In genomic region chr9:20978409-20979095, GRCm38 (mm10) we compare ENCODE assay signal across 15 mouse cellular contexts. TPM values are rescaled to one million over a fixed set of nuclear protein-coding genes. Genes with fewer than 3 reads are reported as not detected.
DNase-seq lines count a peak whose midpoint lies in the region; ATAC-seq and TF ChIP-seq lines count a peak whose summit lies in the region.
"Had no signal": no experiment of that assay in that cellular context is flagged by ENCODE, and none has a peak within 500 bp of the region (broad histone marks: within the 10 kb centered on the region; RNA-seq: fewer than 3 reads in every experiment).

No protein-coding gene starts in this region.

- H3K9me3 ChIP-seq in heart, embryonic 11.5 days (replicated peaks; ENCODE audit: control insufficient read depth, low read length): no peaks in the 10 kb centered on the region
- no peaks in the 10 kb centered on the region for H3K9me3 ChIP-seq in lung, postnatal 0 days (ENCODE audit: low read length)
- no peaks in the 10 kb centered on the region for H3K9me3 ChIP-seq in limb, embryonic 12.5 days
- H3K9me3 ChIP-seq: forebrain, embryonic 15.5 days had no signal

- 61% methylated on average over 10 of the region's 10 CpGs for WGBS in heart, embryonic 11.5 days (ENCODE audit: insufficient replicate concordance)
- WGBS in lung, postnatal 0 days: 29% methylated on average over 10 of the region's 10 CpGs
- 60% methylated on average over 10 of the region's 10 CpGs for WGBS in limb, embryonic 12.5 days

- no peaks in the 10 kb centered on the region for H3K36me3 ChIP-seq in heart, embryonic 11.5 days (ENCODE audit: control insufficient read depth, insufficient read depth, low read length)
- H3K36me3 ChIP-seq in lung, postnatal 0 days (ENCODE audit: insufficient read depth, low read length): no peaks in the 10 kb centered on the region
- H3K36me3 ChIP-seq in limb, embryonic 12.5 days: no peaks in the 10 kb centered on the region
- H3K36me3 ChIP-seq: forebrain, embryonic 15.5 days had no signal

- no peak for TF ChIP-seq EP300 in lung, postnatal 0 days (IDR thresholded peaks at IDR 0.05)

- no peak overlapping the region for H3K4me2 ChIP-seq in heart, embryonic 11.5 days
- 0 out of 2 replicates have a peak overlapping the region, but pooled peaks have one; percentile 9 for H3K4me2 ChIP-seq in lung, postnatal 0 days (replicated peaks; ENCODE audit: low read depth, low read length)
- H3K4me2 ChIP-seq in limb, embryonic 12.5 days: no peak overlapping the region
- H3K4me2 ChIP-seq: forebrain, embryonic 15.5 days had no signal

- no peak for TF ChIP-seq CTCF in lung, postnatal 0 days (IDR thresholded peaks at IDR 0.05)

- no peak overlapping the region for H3K4me3 ChIP-seq in heart, embryonic 11.5 days (ENCODE audit: low read depth, low read length)
- no peak overlapping the region for H3K4me3 ChIP-seq in lung, postnatal 0 days (ENCODE audit: low read depth, low read length)
- 0 out of 2 replicates have a peak overlapping the region, but pooled peaks have one; percentile 0 for H3K4me3 ChIP-seq in limb, embryonic 12.5 days (replicated peaks)
- H3K4me3 ChIP-seq: forebrain, embryonic 15.5 days had no signal

- no peak for DNase-seq in heart, adult 8-10 months (ENCODE audit: low spot score)
- DNase-seq in lung, postnatal 0 days (ENCODE audit: low spot score): peak; percentile 75
- no peak for DNase-seq in lung, postnatal 14 days
- peak; percentile 42 for DNase-seq in yolk sac, embryonic 10.5 days (ENCODE audit: low spot score)
- DNase-seq in frontal cortex, postnatal 36 days (ENCODE audit: low spot score in 2 of 2): no peak
- DNase-seq in natural killer cell, adult 2 months (ENCODE audit: low spot score in 2 of 2): no peak
- DNase-seq: adrenal gland, postnatal 25 days; B cell, adult 2 months; cerebellum, adult 2 months; thymus, adult 2 months had no signal

- H3K4me1 ChIP-seq in heart, embryonic 11.5 days (ENCODE audit: control insufficient read depth, insufficient read depth, low read length): peaks cover 22% of the 10 kb centered on the region
- peaks cover 20% of the 10 kb centered on the region; the same call in 1 of the 2 replicates for H3K4me1 ChIP-seq in lung, postnatal 0 days (ENCODE audit: insufficient read depth, low read depth, low read length)
- peaks cover 33% of the 10 kb centered on the region for H3K4me1 ChIP-seq in limb, embryonic 12.5 days (replicated peaks)

- no peaks in the 10 kb centered on the region for H3K27me3 ChIP-seq in heart, embryonic 11.5 days (ENCODE audit: control insufficient read depth, insufficient read depth, low read length)
- no peaks in the 10 kb centered on the region for H3K27me3 ChIP-seq in lung, postnatal 0 days (replicated peaks; ENCODE audit: insufficient read depth, low read length)
- no peaks in the 10 kb centered on the region for H3K27me3 ChIP-seq in limb, embryonic 12.5 days
- H3K27me3 ChIP-seq: forebrain, embryonic 15.5 days had no signal

- no peak for ATAC-seq in heart, embryonic 11.5 days (replicated peaks; ENCODE audit: insufficient number of reproducible peaks, low FRiP score, low TSS enrichment)
- peak; percentile 15 for ATAC-seq in lung, postnatal 0 days
- ATAC-seq in limb, embryonic 12.5 days (ENCODE audit: insufficient number of reproducible peaks, insufficient read depth, low FRiP score, low TSS enrichment, low read depth): no peak
- ATAC-seq: forebrain, embryonic 15.5 days; inflammation-experienced regulatory T-cells, adult 6 months had no signal

- peak overlapping the region; percentile 12; the same call in 1 of the 2 replicates for H3K27ac ChIP-seq in heart, embryonic 11.5 days (ENCODE audit: low read depth, low read length)
- H3K27ac ChIP-seq in lung, postnatal 0 days (ENCODE audit: low read length): peak overlapping the region; percentile 96
- H3K27ac ChIP-seq in limb, embryonic 12.5 days: 0 out of 2 replicates have a peak overlapping the region, but pooled peaks have one; percentile 18
- H3K27ac ChIP-seq: forebrain, embryonic 15.5 days had no signal

- no peak overlapping the region for H3K9ac ChIP-seq in heart, embryonic 11.5 days (ENCODE audit: low read depth, low read length)
- H3K9ac ChIP-seq in lung, postnatal 0 days (replicated peaks; ENCODE audit: low read depth): no peak overlapping the region
- no peak overlapping the region for H3K9ac ChIP-seq in limb, embryonic 12.5 days (replicated peaks)
- H3K9ac ChIP-seq: forebrain, embryonic 15.5 days had no signal

RNA-seq across cellular contexts. Expression of gene S1pr2, which starts 2.0 kb away (rescaled TPM):
- 24.6 and 26.5 TPM in 2 replicates for polyA plus RNA-seq in heart, embryonic 11.5 days (2014; fragmentation: Nextera tagmentation; extraction: Ambion mirVana)
- total RNA-seq in heart, adult 8-10 months (2022): 1 to 10 TPM; 1.8 to 6.8 (median 4.6) TPM
- polyA plus RNA-seq in lung, postnatal 0 days (2015; fragmentation: Nextera tagmentation; extraction: Ambion mirVana): 60.8 and 62.3 TPM in 2 replicates
- polyA plus RNA-seq in limb, embryonic 12.5 days (2016; fragmentation: Nextera tagmentation; extraction: Ambion mirVana): 52.9 and 53.4 TPM in 2 replicates

RNA-seq across cellular contexts. Expression of gene Dnmt1, which starts 18.9 kb away (rescaled TPM):
- 50.5 and 59.3 TPM in 2 replicates for polyA plus RNA-seq in heart, embryonic 11.5 days (2014; fragmentation: Nextera tagmentation; extraction: Ambion mirVana)
- total RNA-seq in heart, adult 8-10 months (2022): 10 to 100 TPM; 10.8 to 14.5 (median 12.3) TPM
- polyA plus RNA-seq in lung, postnatal 0 days (2015; fragmentation: Nextera tagmentation; extraction: Ambion mirVana): 14.5 and 15.5 TPM in 2 replicates
- polyA plus RNA-seq in limb, embryonic 12.5 days (2016; fragmentation: Nextera tagmentation; extraction: Ambion mirVana): 135 and 144 TPM in 2 replicates

RNA-seq across cellular contexts. Expression of gene Mrpl4, which starts 24.0 kb away (rescaled TPM):
- 140 and 147 TPM in 2 replicates for polyA plus RNA-seq in heart, embryonic 11.5 days (2014; fragmentation: Nextera tagmentation; extraction: Ambion mirVana)
- 100 to 1,000 TPM; 135 to 142 (median 136) TPM for total RNA-seq in heart, adult 8-10 months (2022)
- 112 and 125 TPM in 2 replicates for polyA plus RNA-seq in lung, postnatal 0 days (2015; fragmentation: Nextera tagmentation; extraction: Ambion mirVana)
- 134 and 135 TPM in 2 replicates for polyA plus RNA-seq in limb, embryonic 12.5 days (2016; fragmentation: Nextera tagmentation; extraction: Ambion mirVana)

RNA-seq across cellular contexts. Expression of gene Icam1, which starts 37.2 kb away (rescaled TPM):
- polyA plus RNA-seq in heart, embryonic 11.5 days (2014; fragmentation: Nextera tagmentation; extraction: Ambion mirVana): 8.1 and 8.5 TPM in 2 replicates
- total RNA-seq in heart, adult 8-10 months (2022): 10 to 100 TPM in 2 of 4 experiments, 1 to 10 TPM in 2; 7.5 to 11.3 (median 9.9) TPM
- 236 and 352 TPM in 2 replicates for polyA plus RNA-seq in lung, postnatal 0 days (2015; fragmentation: Nextera tagmentation; extraction: Ambion mirVana)
- 8.8 and 8.9 TPM in 2 replicates for polyA plus RNA-seq in limb, embryonic 12.5 days (2016; fragmentation: Nextera tagmentation; extraction: Ambion mirVana)

RNA-seq across cellular contexts. Expression of gene Icam4, which starts 50.6 kb away (rescaled TPM):
- polyA plus RNA-seq in heart, embryonic 11.5 days (2014; fragmentation: Nextera tagmentation; extraction: Ambion mirVana): 18.9 and 25.4 TPM in 2 replicates
- total RNA-seq in heart, adult 8-10 months (2022): 1 to 10 TPM in 1 of 4 experiments, under 1 TPM in 3; 0.27 to 1.9 (median 0.74) TPM
- 3.3 and 3.8 TPM in 2 replicates for polyA plus RNA-seq in lung, postnatal 0 days (2015; fragmentation: Nextera tagmentation; extraction: Ambion mirVana)
- polyA plus RNA-seq in limb, embryonic 12.5 days (2016; fragmentation: Nextera tagmentation; extraction: Ambion mirVana): 1.9 and 2.5 TPM in 2 replicates
- total RNA-seq: midbrain, postnatal 0 days had no signal

Comparison
In these comparisons a context has a peak if more than half of its experiments do, and no peak if none do; other contexts are left out.
1. DNase-seq: peak in lung, postnatal 0 days (single experiment) and yolk sac, embryonic 10.5 days (single experiment); none in heart, adult 8-10 months (single experiment), lung, postnatal 14 days (single experiment), frontal cortex, postnatal 36 days (0 of 2) and natural killer cell, adult 2 months (0 of 2).
2. H3K27ac ChIP-seq: peak in every context shown above with its lines; median percentile 96 in lung, postnatal 0 days; 18 in limb, embryonic 12.5 days; 12 in heart, embryonic 11.5 days.